Mouse (Mus musculus): ENCODE measurements around the gene Anks3.

Anks3 gene

GRCm38 (mm10) chr16:4923996-4924395, 40.0 kb downstream of the Anks3 start:
- no peak for DNase-seq

GRCm38 (mm10) chr16:4922481-4922880, 41.5 kb downstream of the Anks3 start:
- DNase-seq, result no peak

DNA sequence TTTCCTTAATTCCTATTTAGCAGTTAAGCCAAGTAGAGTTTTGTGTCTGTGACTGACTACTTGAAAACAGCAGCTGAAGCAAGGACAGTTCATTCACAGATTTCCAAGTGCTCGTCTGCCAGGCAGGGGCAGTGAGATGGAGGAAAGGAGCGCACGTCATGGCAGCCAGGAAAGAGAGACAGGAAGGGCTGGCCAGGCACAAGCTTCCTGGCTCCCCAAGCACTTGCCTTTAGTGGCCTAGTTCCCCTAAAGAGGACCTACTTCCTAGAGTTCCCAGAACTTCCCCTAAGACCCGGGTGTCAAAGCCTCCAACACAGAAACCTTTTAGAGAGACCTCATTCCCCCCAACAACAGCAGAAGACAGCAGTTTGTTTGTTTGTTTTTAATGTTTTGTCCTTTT, 43.4 kb downstream of the Anks3 start:
- no peak for DNase-seq

- DNase-seq, result no peak
Observed at GRCm38 (mm10) chr16:4916608-4917007, 47.4 kb downstream of the Anks3 start.

- no peak for DNase-seq
Observed at GRCm38 (mm10) chr16:4915931-4916330, 48.1 kb downstream of the Anks3 start.

DNA sequence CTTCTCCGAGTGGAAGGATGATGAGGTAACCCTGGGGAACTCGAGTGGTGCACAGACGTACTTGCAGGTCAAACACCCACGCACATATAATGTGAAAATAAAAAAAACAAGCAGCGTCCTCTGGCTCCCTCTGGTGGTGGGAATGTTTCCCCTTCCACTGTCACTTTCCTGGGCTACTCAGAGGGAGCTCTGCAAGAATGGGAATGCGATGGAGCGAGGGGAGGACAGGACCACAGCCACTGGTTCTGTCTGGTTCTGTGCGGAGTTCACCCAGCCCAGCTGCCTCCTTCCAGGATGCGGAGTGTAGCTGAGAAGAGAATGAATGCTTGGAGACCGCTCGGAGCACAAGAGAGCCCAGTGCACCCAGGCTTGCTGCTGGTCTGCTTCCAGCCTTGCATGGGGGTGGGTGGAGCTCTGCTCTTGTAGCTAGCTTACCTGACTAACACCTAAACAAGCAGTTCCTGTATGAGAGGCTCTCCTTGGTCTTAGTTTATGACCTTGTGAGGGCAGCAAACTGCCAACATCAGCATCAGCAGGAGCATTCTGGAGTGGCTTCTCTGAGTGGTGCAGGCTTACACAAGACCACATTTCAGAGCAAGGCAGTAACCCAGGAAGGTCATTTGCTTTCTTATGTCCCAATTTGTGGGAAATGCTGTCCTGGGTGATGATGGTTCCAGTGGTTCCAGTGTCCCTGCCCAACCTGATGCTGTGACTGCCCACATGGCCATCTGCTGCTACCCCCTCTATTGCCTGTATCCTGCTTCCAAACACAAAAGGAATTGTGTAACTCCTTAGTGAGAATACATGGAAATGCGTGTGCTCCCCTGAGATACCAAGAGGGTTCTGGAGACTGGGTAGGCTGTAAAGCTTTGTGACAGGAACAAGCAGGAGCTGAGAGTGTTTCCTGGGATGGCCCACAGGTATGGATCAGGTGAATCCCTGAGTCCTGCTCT, 49.9 kb downstream of the Anks3 start:
- DNase-seq, result peak; percentile 88 to 94

GRCm38 (mm10) chr16:4912907-4913782, 50.9 kb downstream of the Anks3 start:
- DNase-seq, result no peak

DNA sequence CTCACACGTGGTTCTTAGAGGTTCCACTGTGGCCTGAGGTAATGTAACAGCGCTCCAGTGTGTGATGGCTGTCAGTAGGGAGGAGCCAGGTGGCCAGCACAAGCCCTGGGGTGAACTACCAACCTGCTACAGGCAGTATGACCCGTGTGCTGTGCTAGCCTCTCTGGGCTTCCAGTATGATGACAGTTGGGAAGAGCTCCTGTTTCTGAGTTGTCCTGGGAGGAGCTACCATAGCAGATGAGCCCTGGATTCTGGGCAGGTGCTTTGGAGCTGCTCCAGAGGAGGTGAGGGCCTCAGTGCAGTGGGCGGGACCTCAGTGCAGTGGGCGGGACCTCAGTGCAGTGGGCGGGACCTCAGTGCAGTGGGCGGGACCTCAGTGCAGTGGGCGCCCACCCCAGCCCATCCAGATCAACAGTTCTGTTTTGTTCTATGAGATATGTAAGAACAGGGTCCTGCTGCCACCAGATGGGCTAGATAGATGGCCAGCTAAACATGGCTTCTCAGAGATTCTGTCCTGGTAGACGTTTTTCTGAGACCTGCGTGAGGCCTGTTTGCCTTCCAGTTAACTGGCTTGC, 51.8 kb downstream of the Anks3 start:
- DNase-seq, result no peak

DNA sequence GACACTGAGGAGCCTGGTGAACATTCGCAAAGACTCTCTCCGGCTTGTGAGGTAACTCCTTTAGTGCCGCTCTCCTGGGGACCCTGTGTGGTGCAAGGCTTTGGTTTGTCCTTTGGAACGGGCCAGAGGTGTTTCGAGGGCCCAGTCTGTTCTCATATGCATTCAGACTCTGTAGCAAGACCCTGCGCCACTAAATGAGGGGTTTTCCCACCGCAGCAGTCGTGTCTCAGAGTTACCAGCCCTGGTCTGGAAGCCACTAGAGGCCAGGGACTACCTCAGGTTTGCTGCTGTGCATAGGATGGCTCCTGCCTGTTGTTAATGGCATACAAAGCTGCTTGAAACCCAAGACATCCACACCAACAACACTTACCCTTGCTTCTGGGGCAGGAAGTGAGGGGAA, 53.2 kb downstream of the Anks3 start:
- DNase-seq, result no peak

DNA sequence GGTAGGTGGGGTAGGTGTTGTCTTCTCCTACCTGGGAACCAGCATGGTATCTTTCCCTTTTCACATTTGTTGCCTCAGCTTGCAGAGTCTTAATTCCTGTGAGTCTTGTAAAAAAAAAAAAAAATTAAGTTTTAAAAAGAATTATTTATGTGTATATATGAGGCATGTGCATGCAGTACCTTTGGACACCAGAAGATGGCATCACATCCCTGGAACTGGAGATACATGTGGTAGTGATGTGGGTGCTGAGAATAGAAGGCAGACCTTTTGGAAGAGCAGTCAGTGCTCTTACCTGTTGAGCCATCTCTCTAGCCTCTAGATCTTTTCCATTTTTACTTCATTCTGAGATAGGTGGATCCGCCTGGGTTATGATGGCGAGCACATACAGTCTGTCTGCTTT, 54.3 kb downstream of the Anks3 start:
- DNase-seq, result peak in 1 of 2 experiments; percentile 45

DNA sequence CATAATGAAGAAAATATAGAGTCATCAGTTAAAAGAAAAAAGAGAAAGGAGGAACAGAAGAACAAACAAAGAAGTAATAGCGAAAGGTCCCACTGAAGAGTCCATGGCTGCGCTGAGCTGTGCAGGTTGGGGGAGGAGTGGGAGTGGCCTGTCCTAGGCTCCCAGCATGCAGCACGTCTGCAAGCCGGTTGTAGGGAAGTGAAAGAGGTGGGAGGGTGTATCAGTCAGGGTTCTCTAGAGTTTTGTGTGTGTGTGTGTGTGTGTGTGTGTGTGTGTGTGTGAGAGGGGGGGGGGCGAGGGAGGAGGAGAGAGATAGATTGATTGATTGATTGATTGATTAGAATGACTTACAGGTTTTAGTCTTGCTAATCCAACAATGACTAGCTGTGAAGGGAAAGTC, 56.0 kb downstream of the Anks3 start:
- no peak for DNase-seq

GRCm38 (mm10) chr16:4907386-4907785, 56.6 kb downstream of the Anks3 start:
- DNase-seq, result peak in 1 of 2 experiments; percentile 22

- DNase-seq, result no peak
Observed at GRCm38 (mm10) chr16:4906559-4906958, 57.4 kb downstream of the Anks3 start.

DNA sequence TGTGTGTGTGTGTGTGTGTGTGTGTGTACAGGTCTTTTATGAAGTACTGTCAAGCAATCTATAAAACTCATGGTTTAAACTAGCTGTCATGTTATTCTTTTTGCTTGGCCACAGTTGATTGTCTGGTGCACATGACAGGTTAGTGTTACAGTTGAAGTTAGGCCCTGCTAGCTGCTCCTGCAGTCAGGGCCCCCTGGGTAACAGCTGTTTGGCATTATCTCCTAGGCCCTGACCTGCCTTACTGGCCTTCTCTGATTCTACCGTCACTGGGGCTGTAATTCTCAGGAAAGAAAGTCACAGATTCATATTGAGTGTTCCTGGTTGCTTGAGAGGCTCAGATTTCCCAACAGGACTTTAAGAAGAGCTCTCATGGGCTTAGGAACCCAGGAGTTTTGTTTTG, 58.4 kb downstream of the Anks3 start:
- no peak for DNase-seq

GRCm38 (mm10) chr16:4904878-4905277, 59.1 kb downstream of the Anks3 start:
- DNase-seq, result no peak

DNA sequence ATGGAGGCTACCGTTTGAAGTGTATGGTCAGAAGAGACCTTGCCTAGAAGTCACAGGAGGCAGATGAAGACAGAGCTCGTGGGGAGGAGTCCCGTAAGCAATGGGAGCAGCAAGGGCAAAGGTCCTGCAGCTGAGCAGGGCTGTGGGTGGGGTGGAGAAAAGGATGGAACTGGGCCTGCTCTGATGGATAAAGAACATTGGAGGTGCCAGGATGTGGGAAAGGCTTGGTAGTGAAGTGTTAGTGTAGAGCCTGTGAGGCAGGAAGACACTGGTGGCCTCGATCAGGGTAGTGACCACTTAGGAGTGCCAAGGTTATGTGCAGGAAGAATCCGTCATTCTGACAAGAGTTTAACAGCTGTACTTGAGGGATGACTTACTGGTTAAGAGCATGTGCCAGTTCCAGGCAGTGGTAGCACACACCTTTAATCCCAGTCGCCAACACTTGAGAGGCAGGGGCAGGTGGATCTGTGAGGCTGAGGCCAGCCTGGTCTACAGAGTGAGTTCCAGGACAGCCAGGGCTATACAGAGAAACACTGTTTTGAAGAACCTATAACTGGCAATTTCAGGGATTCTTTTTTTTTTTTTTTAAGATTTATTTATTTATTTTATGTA, 60.4 kb downstream of the Anks3 start:
- no peak for DNase-seq

- DNase-seq, result no peak
Observed at GRCm38 (mm10) chr16:4902390-4902789, 61.6 kb downstream of the Anks3 start.

DNA sequence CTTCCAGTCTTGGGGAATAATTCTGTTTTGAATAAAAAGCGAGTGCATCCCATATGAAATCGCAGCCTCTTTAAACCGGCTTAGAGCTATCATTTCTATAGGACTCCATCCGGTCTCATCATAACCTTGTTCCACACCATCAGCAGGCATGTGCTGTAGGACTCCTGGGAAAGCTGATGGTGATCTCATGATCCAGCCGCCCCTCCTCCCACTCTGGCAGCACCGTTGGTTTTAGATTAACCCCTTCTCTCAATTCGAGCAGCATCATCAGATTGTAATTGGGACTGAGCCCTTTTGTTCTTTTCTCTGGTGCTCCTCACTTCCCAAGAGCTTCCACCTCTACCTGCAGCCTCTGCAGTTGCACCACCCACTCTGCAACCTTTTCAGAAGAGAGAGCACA, 62.8 kb downstream of the Anks3 start:
- peak in 1 of 2 experiments; percentile 25 for DNase-seq

- no peak for DNase-seq
Observed at GRCm38 (mm10) chr16:4899711-4900110, 64.3 kb downstream of the Anks3 start.

GRCm38 (mm10) chr16:4898881-4899280, 65.1 kb downstream of the Anks3 start:
- DNase-seq, result peak in 1 of 2 experiments; percentile 22

- DNase-seq, result no peak
Observed at GRCm38 (mm10) chr16:4897146-4897730, 66.8 kb downstream of the Anks3 start.
